Mouse (Mus musculus) midbrain, embryonic 14.5 days (tissue): ENCODE measurements around the gene Rps6ka1. TPM values are rescaled to one million over a fixed set of nuclear protein-coding genes. Genes with fewer than 3 reads are reported as not detected.
A peak's percentile ranks its signal among the peaks of the same experiment; 100 is the strongest.
"Not testable (repeated sequence)": the region's sequence is repeated elsewhere in the genome, so short reads cannot be mapped to it uniquely, and the experiment has no call there.

Source experiments
- ATAC-seq: fragments of 200-750 bp; cut with Nextera tagmentation; 2 replicates; pipeline ENCODE4 v1.8.0; 2017; ENCODE audit warnings: moderate number of reproducible peaks, moderate library complexity; ENCODE audit not compliant: low FRiP score, low TSS enrichment
- DNase-seq: peaks from one replicate; pipeline ENCODE4 v3.0.0-alpha.2; 2015
- H3K27ac ChIP-seq: fragments of 300-500 bp; sonication (generic); replicated peaks from 2 replicates; pipeline ENCODE4 v1.5.1; 2014; ENCODE audit warnings: mild to moderate bottlenecking, low read depth, low read length, moderate library complexity
- H3K27me3 ChIP-seq: fragments of 300-500 bp; sonication (generic); 2 replicates; pipeline ENCODE4 v1.6.1; 2014; ENCODE audit warnings: low read length, control low read depth, mixed read lengths; ENCODE audit not compliant: control insufficient read depth, insufficient read depth
- H3K36me3 ChIP-seq: fragments of 300-500 bp; sonication (generic); 2 replicates; pipeline ENCODE4 v1.6.1; 2014; ENCODE audit warnings: low read length, control low read depth; ENCODE audit not compliant: control insufficient read depth, insufficient read depth
- H3K4me1 ChIP-seq: fragments of 300-500 bp; sonication (generic); 2 replicates; pipeline ENCODE4 v1.6.1; 2014; ENCODE audit warnings: mild to moderate bottlenecking, antibody characterized with exemption, low read length, control low read depth; ENCODE audit not compliant: control insufficient read depth, insufficient read depth
- H3K4me2 ChIP-seq: fragments of 300-500 bp; sonication (generic); 2 replicates; pipeline ENCODE4 v1.6.1; 2014; ENCODE audit warnings: mild to moderate bottlenecking, low read length, moderate library complexity
- H3K4me3 ChIP-seq: fragments of 300-500 bp; sonication (generic); replicated peaks from 2 replicates; pipeline ENCODE4 v1.5.1; 2014; ENCODE audit warnings: low read depth, low read length
- H3K9ac ChIP-seq: fragments of 300-500 bp; sonication (generic); replicated peaks from 2 replicates; pipeline ENCODE4 v1.6.1; 2014; ENCODE audit warnings: mild to moderate bottlenecking, low read length, moderate library complexity
- H3K9me3 ChIP-seq: fragments of 300-500 bp; sonication (generic); 2 replicates; pipeline ENCODE4 v1.6.1; 2016; ENCODE audit warnings: low read length, control low read depth, mixed read lengths; ENCODE audit not compliant: control insufficient read depth
- WGBS: fragments of 180-500 bp; shearing (Covaris S2); extraction: QIAGEN DNeasy Blood & Tissue Kit; methylation state at CpG from one replicate; pipeline ENCODE4 v1.1.7; 2014; 5-methylcytosine and 5-hydroxymethylcytosine counted together
- polyA plus RNA-seq: library from polyadenylated mRNA; unstranded; fragments of >200 nt; fragmentation: Nextera tagmentation; extraction: Ambion mirVana; gene quantifications from 2 replicates; pipeline ENCODE4 v1.2.1, GENCODE M21; 2014

Gene Rps6ka1
- polyA plus RNA-seq, 1 experiment from 2014 or later = 22.0 TPM

- H3K4me3 ChIP-seq = no peak overlapping the region
Observed at GRCm38 (mm10) chr4:133911983-133912382, 24.4 kb upstream of the Rps6ka1 start.

DNA sequence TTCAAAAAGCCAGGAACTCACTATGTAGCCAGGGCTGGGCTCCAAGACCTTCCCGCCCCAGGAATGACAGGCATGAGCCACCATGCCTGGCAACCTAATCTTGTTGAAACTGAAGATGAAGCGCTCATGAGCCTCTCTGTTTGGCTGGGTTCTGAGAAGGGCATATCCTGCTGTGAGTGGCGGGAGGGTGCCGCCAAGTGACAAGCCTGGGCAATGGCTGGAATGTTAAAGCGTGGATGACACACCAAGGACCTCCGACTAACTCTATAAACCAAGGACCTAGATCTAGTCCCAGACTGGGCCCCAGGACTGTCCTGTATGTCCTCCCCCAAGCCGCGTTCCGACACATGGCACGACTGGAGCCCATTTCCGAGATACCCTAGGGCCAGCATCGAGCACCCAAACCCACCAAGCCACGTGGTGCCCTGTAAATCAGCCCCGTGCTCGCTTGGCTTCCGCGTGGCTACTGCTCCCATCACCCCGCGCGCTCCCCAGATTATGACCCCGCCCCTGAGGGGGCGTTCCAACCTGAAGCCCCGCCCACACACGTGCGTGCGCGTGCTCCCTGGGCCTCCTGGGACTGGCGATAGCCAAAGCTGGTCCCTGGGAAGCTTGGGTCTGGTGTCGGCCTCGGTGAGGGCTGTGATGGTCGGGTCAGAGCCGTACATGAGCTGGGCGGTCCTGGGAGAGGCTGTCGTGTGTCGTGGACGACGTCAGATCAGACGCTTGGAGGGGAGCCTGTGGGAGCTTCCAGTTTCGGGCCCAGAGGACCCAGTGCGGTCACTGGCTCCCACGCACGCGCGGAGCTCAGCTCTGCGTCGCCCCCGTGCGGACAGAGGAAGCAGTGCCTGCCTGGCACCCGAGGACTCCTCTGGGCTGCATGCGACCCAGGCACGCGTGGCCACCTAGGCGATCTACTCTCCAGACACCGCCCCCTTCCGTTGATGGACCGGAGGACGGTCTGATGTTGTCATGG lies 22.9 kb upstream of the Rps6ka1 start:
- Histone ChIP-seq H3K4me2 (peak overlapping the region; percentile 71), H3K9me3 (no peaks in the 10 kb centered on the region), H3K27ac (peak overlapping the region; percentile 89), H3K4me3 (peak overlapping the region; percentile 55), H3K4me1 (peaks cover 7% of the 10 kb centered on the region; the same call in 1 of the 2 replicates), H3K9ac (peak overlapping the region; percentile 47), H3K27me3 (no peaks in the 10 kb centered on the region), H3K36me3 (no peaks in the 10 kb centered on the region)
- ATAC-seq (peak; percentile 94), DNase-seq (peak; percentile 97)
- under 1% methylated on average over 57 of the region's 57 CpGs for WGBS

More at GRCm38 (mm10) chr4:133911983-133912382, 24.4 kb upstream of the Rps6ka1 start:
- ATAC-seq = no peak
- Histone ChIP-seq H3K4me2 (no peak overlapping the region), H3K27ac (no peak overlapping the region), H3K27me3 (no peaks in the 10 kb centered on the region), H3K36me3 (no peaks in the 10 kb centered on the region), H3K9ac (no peak overlapping the region), H3K9me3 (no peaks in the 10 kb centered on the region), H3K4me1 (peaks cover 7% of the 10 kb centered on the region; the same call in 1 of the 2 replicates)
- WGBS = 68% methylated on average over 4 of the region's 4 CpGs
- DNase-seq = no peak

- H3K9me3 ChIP-seq = no peaks in the 10 kb centered on the region
- no peak overlapping the region for H3K4me3 ChIP-seq
- H3K4me2 ChIP-seq = no peak overlapping the region
- H3K9ac ChIP-seq = no peak overlapping the region
- H3K27ac ChIP-seq = no peak overlapping the region
- ATAC-seq = no peak
- DNase-seq = no peak
- H3K4me1 ChIP-seq = peaks cover 7% of the 10 kb centered on the region; the same call in 1 of the 2 replicates
- 90% methylated on average over 6 of the region's 6 CpGs for WGBS
- H3K36me3 ChIP-seq = no peaks in the 10 kb centered on the region
- H3K27me3 ChIP-seq = no peaks in the 10 kb centered on the region
Observed at GRCm38 (mm10) chr4:133908051-133908450, 20.5 kb upstream of the Rps6ka1 start.

GRCm38 (mm10) chr4:133907086-133907485 lies 19.5 kb upstream of the Rps6ka1 start:
- peaks cover 7% of the 10 kb centered on the region; the same call in 1 of the 2 replicates for H3K4me1 ChIP-seq
- 48% methylated on average over 4 of the region's 4 CpGs for WGBS
- no peaks in the 10 kb centered on the region for H3K27me3 ChIP-seq
- H3K36me3 ChIP-seq = no peaks in the 10 kb centered on the region
- DNase-seq (no peak), ATAC-seq (no peak)
- H3K9me3 ChIP-seq = no peaks in the 10 kb centered on the region
- no peak overlapping the region for H3K27ac ChIP-seq
- no peak overlapping the region for H3K9ac ChIP-seq
- no peak overlapping the region for H3K4me3 ChIP-seq
- H3K4me2 ChIP-seq = no peak overlapping the region

DNA sequence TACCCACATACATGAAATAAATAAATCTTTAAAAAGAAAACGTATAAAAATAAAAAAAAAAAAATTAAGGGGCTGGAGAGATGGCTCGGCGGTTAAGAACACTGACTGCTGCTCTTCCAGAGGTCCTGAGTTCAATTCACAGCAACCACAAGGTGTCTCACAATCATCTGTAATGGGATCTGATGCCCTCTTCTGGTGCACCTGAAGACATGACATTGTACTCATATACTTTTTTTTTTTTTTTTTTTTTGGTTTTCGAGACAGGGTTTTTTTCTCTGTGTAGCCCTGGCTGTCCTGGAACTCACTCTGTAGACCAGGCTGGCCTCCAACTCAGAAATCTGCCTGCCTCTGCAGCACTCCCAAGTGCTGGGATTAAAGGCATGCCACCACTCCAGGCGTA lies 18.7 kb upstream of the Rps6ka1 start:
- H3K4me3 ChIP-seq, H3K9ac ChIP-seq, H3K27me3 ChIP-seq, ATAC-seq, H3K4me1 ChIP-seq, H3K9me3 ChIP-seq, H3K27ac ChIP-seq, H3K4me2 ChIP-seq, H3K36me3 ChIP-seq, DNase-seq: not testable (repeated sequence)
- 91% methylated on average over 4 of the region's 5 CpGs for WGBS

DNA sequence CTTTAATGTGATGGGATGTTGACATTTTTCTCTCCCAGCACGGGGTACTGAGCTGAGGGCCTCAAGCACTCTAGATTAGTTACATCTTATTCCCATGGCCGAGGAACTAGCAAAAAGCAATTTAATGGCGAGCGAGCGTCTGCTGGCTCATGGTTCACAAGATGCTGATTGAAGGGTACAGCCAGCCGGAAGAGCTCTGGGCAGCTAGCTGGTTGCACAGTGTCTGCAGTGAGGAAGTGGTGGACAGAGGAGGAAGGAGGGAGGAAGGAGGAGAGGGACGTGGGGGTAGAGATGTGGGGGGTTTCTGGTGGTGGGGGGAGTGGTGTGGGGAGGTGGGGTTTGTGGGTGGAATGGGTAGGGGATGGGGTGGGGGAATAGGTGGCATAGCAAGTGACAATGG lies 17.6 kb upstream of the Rps6ka1 start:
- Histone ChIP-seq H3K9ac (no peak overlapping the region), H3K27ac (no peak overlapping the region), H3K4me2 (no peak overlapping the region), H3K36me3 (no peaks in the 10 kb centered on the region), H3K4me3 (no peak overlapping the region), H3K27me3 (no peaks in the 10 kb centered on the region), H3K9me3 (no peaks in the 10 kb centered on the region), H3K4me1 (peaks cover 3% of the 10 kb centered on the region; the same call in 1 of the 2 replicates)
- no peak for ATAC-seq
- no peak for DNase-seq
- 82% methylated on average over 7 of the region's 7 CpGs for WGBS

DNA sequence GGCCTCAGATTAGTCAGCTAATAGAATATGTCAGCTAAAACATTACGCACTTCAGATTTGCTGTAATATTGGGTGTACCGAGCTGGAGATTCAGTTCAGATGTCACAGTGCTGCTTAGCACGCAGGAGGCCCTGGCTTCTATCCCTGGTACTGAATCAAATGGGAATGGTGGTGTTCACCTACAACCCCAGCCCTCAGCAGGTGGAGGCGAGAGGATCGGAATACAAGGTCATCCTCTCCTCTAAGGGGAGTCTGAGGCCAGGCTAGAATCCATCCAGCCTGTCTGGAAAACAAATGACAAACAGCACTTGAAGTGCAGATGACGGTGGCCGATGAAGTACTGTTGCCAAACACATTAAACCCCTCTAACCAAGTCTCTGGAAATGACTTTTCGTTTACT lies 16.7 kb upstream of the Rps6ka1 start:
- H3K4me3 ChIP-seq = no peak overlapping the region
- no peaks in the 10 kb centered on the region for H3K4me1 ChIP-seq
- no peaks in the 10 kb centered on the region for H3K36me3 ChIP-seq
- no peak for DNase-seq
- no peaks in the 10 kb centered on the region for H3K9me3 ChIP-seq
- H3K27me3 ChIP-seq = no peaks in the 10 kb centered on the region
- no peak overlapping the region for H3K9ac ChIP-seq
- H3K4me2 ChIP-seq = no peak overlapping the region
- H3K27ac ChIP-seq = no peak overlapping the region
- 85% methylated on average over 8 of the region's 8 CpGs for WGBS
- no peak for ATAC-seq

GRCm38 (mm10) chr4:133903372-133903771 lies 15.8 kb upstream of the Rps6ka1 start:
- H3K36me3 ChIP-seq = no peaks in the 10 kb centered on the region
- no peak for DNase-seq

GRCm38 (mm10) chr4:133902510-133902909 lies 14.9 kb upstream of the Rps6ka1 start:
- Histone ChIP-seq H3K4me2 (no peak overlapping the region), H3K9ac (no peak overlapping the region), H3K27ac (no peak overlapping the region), H3K36me3 (no peaks in the 10 kb centered on the region), H3K9me3 (no peaks in the 10 kb centered on the region), H3K4me3 (no peak overlapping the region), H3K4me1 (no peaks in the 10 kb centered on the region), H3K27me3 (no peaks in the 10 kb centered on the region)
- no peak for DNase-seq
- no peak for ATAC-seq
- 94% methylated on average over 2 of the region's 2 CpGs for WGBS

More at GRCm38 (mm10) chr4:133903372-133903771, 15.8 kb upstream of the Rps6ka1 start:
- WGBS = 63% methylated on average over 7 of the region's 7 CpGs
- no peak overlapping the region for H3K9ac ChIP-seq
- no peak overlapping the region for H3K4me2 ChIP-seq
- ATAC-seq = no peak
- no peak overlapping the region for H3K27ac ChIP-seq
- no peak overlapping the region for H3K4me3 ChIP-seq
- no peaks in the 10 kb centered on the region for H3K9me3 ChIP-seq
- no peaks in the 10 kb centered on the region for H3K4me1 ChIP-seq
- H3K27me3 ChIP-seq = no peaks in the 10 kb centered on the region
